Comparison of ENCODE assay signal across 10 mouse cellular contexts in genomic region chr5:139381586-139382513, GRCm38 (mm10). TPM values are rescaled to one million over a fixed set of nuclear protein-coding genes. Genes with fewer than 3 reads are reported as not detected.
A peak's percentile ranks its signal among the peaks of the same experiment; 100 is the strongest.
DNase-seq lines count a peak whose midpoint lies in the region; ATAC-seq and TF ChIP-seq lines count a peak whose summit lies in the region.
"Had no signal": no experiment of that assay in that cellular context is flagged by ENCODE, and none has a peak within 500 bp of the region (broad histone marks: within the 10 kb centered on the region; RNA-seq: fewer than 3 reads in every experiment).

No protein-coding gene starts in this region.

- TF ChIP-seq CTCF in G1E (IDR thresholded peaks at IDR 0.05; ENCODE audit: low read depth, low read length): no peak
- no peak for TF ChIP-seq CTCF in small intestine, adult 2 months (IDR thresholded peaks at IDR 0.05; ENCODE audit: extremely low read depth, insufficient read length, insufficient replicate concordance, low read depth, low read length)

- WGBS in forebrain, embryonic 10.5 days: 82% methylated on average over 18 of the region's 18 CpGs
- 82% methylated on average over 16 of the region's 18 CpGs for WGBS in forebrain, embryonic 11.5 days
- 50% methylated on average over 17 of the region's 18 CpGs for whole genome bisulfite sequencing in heart, embryonic 14.5 days
- WGBS in small intestine, adult 2 months: 53% methylated on average over 18 of the region's 18 CpGs

- H3K27ac ChIP-seq in forebrain, embryonic 10.5 days: peak overlapping the region; percentile 64
- no peak overlapping the region for H3K27ac ChIP-seq in forebrain, embryonic 11.5 days (ENCODE audit: low read depth, low read length)
- peak overlapping the region; percentile 92 to 93 for H3K27ac ChIP-seq in heart, embryonic 14.5 days (replicated peaks in 1 of 2; ENCODE audit: control insufficient read depth in 1 of 2, insufficient read depth in 1 of 2, low read depth in 2 of 2, low read length in 2 of 2)
- peak overlapping the region; percentile 79 for H3K27ac ChIP-seq in small intestine, adult 2 months (ENCODE audit: insufficient read depth, low read depth, low read length)

- no peak overlapping the region for H3K4me2 ChIP-seq in forebrain, embryonic 11.5 days (ENCODE audit: low read depth, low read length, severe bottlenecking)
- peak overlapping the region; percentile 86 for H3K4me2 ChIP-seq in heart, embryonic 14.5 days (ENCODE audit: low read length)

- H3K4me3 ChIP-seq in forebrain, embryonic 10.5 days: peak overlapping the region; percentile 21; the same call in 1 of the 2 replicates
- no peak overlapping the region for H3K4me3 ChIP-seq in forebrain, embryonic 11.5 days (ENCODE audit: low read depth, low read length)
- H3K4me3 ChIP-seq in G1E (ENCODE audit: low read depth, low read length): peak overlapping the region; percentile 89
- H3K4me3 ChIP-seq in heart, embryonic 14.5 days (ENCODE audit: control insufficient read depth in 1 of 2, insufficient read depth in 1 of 2, low read depth in 1 of 2, low read length in 2 of 2): peak overlapping the region in 1 of 2 experiments; percentile 80; a peak in 2 of 4 replicates
- peak overlapping the region; percentile 15 for H3K4me3 ChIP-seq in small intestine, adult 2 months (ENCODE audit: low read depth, low read length)

- H3K9me3 ChIP-seq in forebrain, embryonic 10.5 days: no peaks in the 10 kb centered on the region
- H3K9me3 ChIP-seq in forebrain, embryonic 11.5 days (ENCODE audit: control insufficient read depth, low read length): no peaks in the 10 kb centered on the region
- H3K9me3 ChIP-seq in G1E (replicated peaks): no peaks in the 10 kb centered on the region
- H3K9me3 ChIP-seq in heart, embryonic 14.5 days (ENCODE audit: control insufficient read depth, low read length): no peaks in the 10 kb centered on the region

- no peak for TF ChIP-seq POLR2A in small intestine, adult 2 months (IDR thresholded peaks at IDR 0.05; ENCODE audit: low read depth, low read length)

- H3K9ac ChIP-seq in forebrain, embryonic 11.5 days (ENCODE audit: low read length): no peak overlapping the region
- peak overlapping the region; percentile 61 for H3K9ac ChIP-seq in heart, embryonic 14.5 days (ENCODE audit: low read length)

- peaks cover 6% of the 10 kb centered on the region; the same call in 1 of the 2 replicates for H3K27me3 ChIP-seq in forebrain, embryonic 10.5 days (ENCODE audit: poor library complexity, severe bottlenecking)
- H3K27me3 ChIP-seq in forebrain, embryonic 11.5 days (ENCODE audit: control insufficient read depth, insufficient read depth, low read length): no peaks in the 10 kb centered on the region
- no peaks in the 10 kb centered on the region for H3K27me3 ChIP-seq in G1E (ENCODE audit: insufficient read depth, low read length)
- no peaks in the 10 kb centered on the region for H3K27me3 ChIP-seq in heart, embryonic 14.5 days (ENCODE audit: control insufficient read depth, insufficient read depth, low read length)
- H3K27me3 ChIP-seq in small intestine, adult 2 months (ENCODE audit: control insufficient read depth, insufficient read depth, low read length): no peaks in the 10 kb centered on the region

- ATAC-seq in forebrain, embryonic 11.5 days (replicated peaks; ENCODE audit: low FRiP score): no peak
- ATAC-seq in G1E (ENCODE audit: extremely low read depth, insufficient number of reproducible peaks, low FRiP score, poor library complexity, severe bottlenecking): peak; percentile 38
- ATAC-seq in heart, embryonic 14.5 days (ENCODE audit: insufficient number of reproducible peaks, insufficient read depth, low FRiP score, low read depth): no peak
- ATAC-seq in cerebellum, adult (ENCODE audit: insufficient number of reproducible peaks, low FRiP score, low TSS enrichment): no peak

- DNase-seq in forebrain, embryonic 10.5 days (ENCODE audit: extremely low spot score, low spot score): no peak
- no peak for DNase-seq in forebrain, embryonic 11.5 days (ENCODE audit: low spot score)
- DNase-seq in G1E (ENCODE audit: low spot score): peak; percentile 69
- peak; percentile 89 for DNase-seq in liver
- DNase-seq in left cerebral cortex, adult 11 months (ENCODE audit: low spot score): no peak

- H3K4me1 ChIP-seq in forebrain, embryonic 10.5 days: peaks cover 56% of the 10 kb centered on the region
- H3K4me1 ChIP-seq in forebrain, embryonic 11.5 days (replicated peaks; ENCODE audit: control insufficient read depth, insufficient read depth, low read length): peaks cover 2% of the 10 kb centered on the region; the same call in 1 of the 2 replicates
- peaks cover 85% of the 10 kb centered on the region for H3K4me1 ChIP-seq in G1E (ENCODE audit: insufficient read depth, low read depth, low read length)
- peaks cover 64 to 82% of the 10 kb centered on the region in 2 experiments for H3K4me1 ChIP-seq in heart, embryonic 14.5 days (ENCODE audit: control insufficient read depth in 2 of 2, insufficient read depth in 2 of 2, low read length in 2 of 2)
- H3K4me1 ChIP-seq in small intestine, adult 2 months (ENCODE audit: control insufficient read depth, insufficient read depth, insufficient read length, low read length): peaks cover 37% of the 10 kb centered on the region

- no peaks in the 10 kb centered on the region; the same call in 1 of the 2 replicates for H3K36me3 ChIP-seq in forebrain, embryonic 10.5 days (replicated peaks)
- no peaks in the 10 kb centered on the region for H3K36me3 ChIP-seq in forebrain, embryonic 11.5 days (ENCODE audit: control insufficient read depth, insufficient read depth, low read length)
- peaks cover 46% of the 10 kb centered on the region for H3K36me3 ChIP-seq in G1E (replicated peaks)
- no peaks in the 10 kb centered on the region for H3K36me3 ChIP-seq in heart, embryonic 14.5 days (ENCODE audit: control insufficient read depth, insufficient read depth, low read length)
- no peaks in the 10 kb centered on the region; the same call in 1 of the 2 replicates for H3K36me3 ChIP-seq in small intestine, adult 2 months (ENCODE audit: control insufficient read depth, insufficient read depth, low read length)

RNA-seq across cellular contexts. Expression of gene Gpr146, which starts 4.4 kb away (rescaled TPM):
- polyA plus RNA-seq in forebrain, embryonic 10.5 days (2016; fragmentation: Nextera tagmentation; extraction: Ambion mirVana): 1.6 and 1.8 TPM in 2 replicates
- 1.8 and 1.9 TPM in 2 replicates for polyA plus RNA-seq in forebrain, embryonic 11.5 days (2014; fragmentation: Nextera tagmentation; extraction: Ambion mirVana)
- total RNA-seq in G1E (2014; fragmentation: Nextera tagmentation): 34.2 and 36.5 TPM in 2 replicates
- 26.8 and 27.4 TPM in 2 replicates for total RNA-seq in G1E (2017)
- polyA plus RNA-seq in G1E (2012): 18.1 and 21.3 TPM in 2 replicates
- 9.3 and 9.5 TPM in 2 replicates for polyA plus RNA-seq in heart, embryonic 14.5 days (2014; fragmentation: Nextera tagmentation; extraction: Ambion mirVana)
- 4.0 and 6.8 TPM in 2 replicates for polyA plus RNA-seq in small intestine, adult 2 months (2012; rRNA removed)

RNA-seq across cellular contexts. Expression of gene C130050O18Rik, which starts 23.2 kb away (rescaled TPM):
- 0.15 and 0.34 TPM in 2 replicates for polyA plus RNA-seq in forebrain, embryonic 10.5 days (2016; fragmentation: Nextera tagmentation; extraction: Ambion mirVana)
- polyA plus RNA-seq in forebrain, embryonic 11.5 days (2014; fragmentation: Nextera tagmentation; extraction: Ambion mirVana): 0.17 and 0.23 TPM in 2 replicates
- total RNA-seq in G1E (2014; fragmentation: Nextera tagmentation) (0.83 TPM in 1 of 2 replicates, not detected in the other), G1E (2017) (0.06 and 0.33 TPM in 2 replicates)
- 0.03 and 0.07 TPM in 2 replicates for polyA plus RNA-seq in G1E (2012)
- polyA plus RNA-seq in heart, embryonic 14.5 days (2014; fragmentation: Nextera tagmentation; extraction: Ambion mirVana): 0.32 and 0.36 TPM in 2 replicates
- polyA plus RNA-seq in small intestine, adult 2 months (2012; rRNA removed): 3.0 and 3.5 TPM in 2 replicates

RNA-seq across cellular contexts. Expression of gene Cyp2w1, which starts 29.4 kb away (rescaled TPM):
- not detected in 2 replicates for polyA plus RNA-seq in forebrain, embryonic 10.5 days (2016; fragmentation: Nextera tagmentation; extraction: Ambion mirVana)
- polyA plus RNA-seq in forebrain, embryonic 11.5 days (2014; fragmentation: Nextera tagmentation; extraction: Ambion mirVana): not detected in 2 replicates
- not detected in 2 replicates for total RNA-seq in G1E (2014; fragmentation: Nextera tagmentation)
- total RNA-seq in G1E (2017): not detected in 2 replicates
- not detected in 2 replicates for polyA plus RNA-seq in G1E (2012)
- not detected in 2 replicates for polyA plus RNA-seq in heart, embryonic 14.5 days (2014; fragmentation: Nextera tagmentation; extraction: Ambion mirVana)
- 0.32 and 2.0 TPM in 2 replicates for polyA plus RNA-seq in small intestine, adult 2 months (2012; rRNA removed)
- total RNA-seq: heart, postnatal 36 days had no signal
- polyA plus RNA-seq: C2C12 had no signal

RNA-seq across cellular contexts. Expression of gene Cox19, which starts 30.6 kb away (rescaled TPM):
- 119 and 120 TPM in 2 replicates for polyA plus RNA-seq in forebrain, embryonic 10.5 days (2016; fragmentation: Nextera tagmentation; extraction: Ambion mirVana)
- polyA plus RNA-seq in forebrain, embryonic 11.5 days (2014; fragmentation: Nextera tagmentation; extraction: Ambion mirVana): 103 and 130 TPM in 2 replicates
- total RNA-seq in G1E (2014; fragmentation: Nextera tagmentation) (4.8 and 10.0 TPM in 2 replicates), G1E (2017) (40.8 and 41.0 TPM in 2 replicates)
- polyA plus RNA-seq in G1E (2012): 35.7 and 37.7 TPM in 2 replicates
- 89.4 and 91.8 TPM in 2 replicates for polyA plus RNA-seq in heart, embryonic 14.5 days (2014; fragmentation: Nextera tagmentation; extraction: Ambion mirVana)
- polyA plus RNA-seq in small intestine, adult 2 months (2012; rRNA removed): 58.8 and 104 TPM in 2 replicates

RNA-seq across cellular contexts. Expression of gene Gper1, which starts 41.1 kb away (rescaled TPM):
- 0.44 and 0.50 TPM in 2 replicates for polyA plus RNA-seq in forebrain, embryonic 10.5 days (2016; fragmentation: Nextera tagmentation; extraction: Ambion mirVana)
- polyA plus RNA-seq in forebrain, embryonic 11.5 days (2014; fragmentation: Nextera tagmentation; extraction: Ambion mirVana): 1.7 and 1.9 TPM in 2 replicates
- total RNA-seq in G1E (2014; fragmentation: Nextera tagmentation) (not detected in 2 replicates), G1E (2017) (not detected in 2 replicates)
- polyA plus RNA-seq in G1E (2012): not detected in 2 replicates
- 1.3 and 1.8 TPM in 2 replicates for polyA plus RNA-seq in heart, embryonic 14.5 days (2014; fragmentation: Nextera tagmentation; extraction: Ambion mirVana)
- polyA plus RNA-seq in small intestine, adult 2 months (2012; rRNA removed): 1.8 and 2.1 TPM in 2 replicates

Comparison
In these comparisons a context has a peak if more than half of its experiments do, and no peak if none do; other contexts are left out.
1. DNase-seq: peak in G1E (single experiment) and liver (single experiment); none in forebrain, embryonic 10.5 days (single experiment), forebrain, embryonic 11.5 days (single experiment) and left cerebral cortex, adult 11 months (single experiment).